Mouse (Mus musculus) pancreas, adult 10 weeks (tissue): ENCODE results near the gene Tanc2. TPM values are rescaled to one million over a fixed set of nuclear protein-coding genes. Genes with fewer than 3 reads are reported as not detected.

Experiments used
- polyA plus RNA-seq: library from polyadenylated mRNA; stranded (reverse); fragments of 350-450 nt; fragmentation: Illumina TruSeq; extraction: RNeasy Lipid Tissue Mini Kit (QIAGEN cat#74804); gene quantifications from one replicate; pipeline ENCODE4 v1.2.3, GENCODE M21; 2015; ENCODE audit warnings: low read depth, low replicate concordance; ENCODE audit not compliant: insufficient read depth

Gene Tanc2
- 4.5 TPM for polyA plus RNA-seq

DNA sequence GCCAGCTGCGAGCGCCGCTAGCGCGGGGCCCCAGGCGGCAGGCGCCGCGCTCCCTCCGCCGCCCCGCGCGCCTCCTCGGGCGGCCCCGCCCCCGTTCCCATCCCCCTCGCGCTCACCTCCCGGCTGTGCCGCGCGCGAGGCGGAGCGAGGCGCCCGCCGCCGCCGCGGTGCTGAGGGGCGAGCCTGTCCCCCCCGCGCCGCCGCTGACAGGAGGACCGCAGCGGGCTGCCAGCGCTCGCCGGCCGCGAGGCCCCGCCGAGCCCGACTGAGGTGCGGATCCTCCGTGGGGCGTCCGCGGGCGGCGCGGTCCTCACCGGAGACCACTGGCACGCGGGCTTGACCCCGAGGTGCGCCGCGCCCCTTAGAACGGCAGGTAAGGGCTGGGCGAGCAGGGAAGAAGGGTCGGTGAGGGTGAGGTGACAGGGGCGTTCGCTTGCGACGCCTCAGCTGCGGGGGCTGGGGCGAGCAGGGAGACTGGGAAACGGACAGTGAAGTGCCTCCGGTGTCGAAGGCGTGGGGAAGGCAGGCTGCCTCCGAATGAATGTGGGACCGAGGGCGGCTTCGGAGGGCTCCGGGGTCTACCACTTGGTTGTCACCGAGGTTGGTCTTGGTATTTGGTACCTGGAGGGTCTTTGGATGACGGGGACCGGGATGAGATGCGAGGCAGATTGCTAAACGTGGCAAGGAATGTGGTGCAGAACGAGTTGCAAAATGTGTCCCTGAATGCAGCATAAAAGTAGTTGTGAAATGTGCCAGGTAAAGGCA is at the start of gene Tanc2:
Gene Tanc2, plus strand, starts transcription at position 110 of the 765 bp plus-strand sequence.

DNA sequence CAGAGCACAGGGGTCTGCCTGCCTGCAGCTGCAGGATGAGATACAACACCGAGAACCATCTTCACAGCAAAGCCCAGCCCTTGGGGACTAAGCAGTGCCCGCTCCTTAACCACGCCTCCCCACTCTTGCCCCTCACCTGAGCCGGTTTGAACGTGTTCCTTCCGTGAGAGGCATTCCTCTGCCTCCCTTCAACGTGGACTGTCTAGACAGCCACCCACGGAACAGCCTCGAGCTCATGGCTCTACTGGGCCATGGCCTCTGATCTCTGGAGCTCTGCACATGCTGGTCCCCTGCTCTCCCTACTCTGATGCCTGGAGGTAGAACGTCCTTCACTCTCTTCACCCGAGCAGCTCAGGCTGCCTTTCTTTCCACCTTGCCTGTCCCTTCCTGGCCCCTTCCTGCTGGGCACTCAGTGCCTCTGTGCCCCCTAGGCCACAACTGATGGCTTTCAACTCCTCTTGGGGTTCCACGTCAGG is 363.2 kb downstream of the Tanc2 start, which contains the start of gene Cyb561:
Gene Cyb561, minus strand, starts transcription at position 426 of the 476 bp plus-strand sequence.

DNA sequence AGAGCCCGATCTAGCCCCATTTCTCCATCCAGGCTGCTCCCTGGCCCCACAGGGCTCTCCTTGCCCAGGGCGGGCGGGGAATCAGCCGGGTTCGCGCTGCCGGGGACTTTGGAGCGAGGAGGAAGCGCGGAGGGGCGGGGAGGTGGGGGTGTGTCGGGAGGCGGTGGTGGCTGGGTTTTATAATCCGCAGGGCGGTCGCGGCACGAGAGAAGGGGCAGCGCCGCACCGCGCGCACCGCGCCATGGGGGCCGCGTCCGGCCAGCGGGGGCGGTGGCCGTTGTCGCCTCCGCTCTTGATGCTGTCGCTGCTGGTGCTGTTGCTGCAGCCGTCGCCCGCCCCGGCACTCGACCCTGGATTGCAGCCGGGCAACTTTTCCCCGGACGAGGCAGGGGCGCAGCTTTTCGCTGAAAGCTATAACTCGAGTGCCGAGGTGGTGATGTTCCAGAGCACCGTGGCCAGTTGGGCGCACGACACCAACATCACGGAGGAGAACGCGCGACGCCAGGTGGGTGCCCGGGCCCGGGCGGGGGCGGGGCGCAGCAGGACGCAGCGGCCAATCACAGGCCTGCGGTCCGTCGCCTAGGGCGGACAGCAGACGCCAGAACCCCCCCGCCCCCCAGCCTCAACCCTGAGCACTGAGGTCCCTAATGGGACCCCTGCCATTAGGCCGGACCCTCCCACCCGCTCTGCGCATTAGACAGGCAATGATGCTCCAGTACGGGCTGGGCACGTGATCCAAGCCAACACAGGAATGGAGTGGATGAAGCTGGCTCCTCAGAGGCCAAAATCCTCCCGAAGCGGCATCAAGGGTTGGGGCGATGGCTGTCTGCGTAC is 378.2 kb downstream of the Tanc2 start, which contains the start of gene Ace:
Gene Ace, plus strand, starts transcription at position 205 of the 834 bp plus-strand sequence.

Other genes starting within 250 kb of the Tanc2 start
- gene March10, start 133.3 kb upstream of the Tanc2 start, polyA plus RNA-seq, result not detected